In the genomic region with DNA sequence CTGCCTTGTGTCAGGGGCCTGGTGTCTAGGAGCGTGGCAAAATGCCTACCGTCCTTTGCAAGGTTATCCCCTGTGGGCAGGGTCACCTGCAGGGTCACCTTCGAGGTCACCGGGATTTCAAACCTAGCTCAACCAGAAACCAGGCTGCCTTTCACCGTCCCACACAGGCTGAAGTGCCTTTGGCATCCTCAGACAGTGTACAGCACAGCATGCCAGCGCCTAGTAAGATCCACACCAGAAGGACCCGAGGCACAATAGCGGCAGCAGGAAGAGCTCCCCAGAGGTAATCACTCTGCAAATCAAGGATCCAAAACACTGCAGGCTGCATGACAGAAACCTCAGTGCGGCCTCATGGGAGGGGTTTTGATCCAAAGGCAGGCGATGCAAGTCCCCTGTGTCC, we compare ENCODE assay signal across 24 mouse cellular contexts.
DNase-seq lines count a peak whose midpoint lies in the region; ATAC-seq and TF ChIP-seq lines count a peak whose summit lies in the region.
"Had no signal": no experiment of that assay in that cellular context is flagged by ENCODE, and none has a peak within 500 bp of the region (broad histone marks: within the 10 kb centered on the region; RNA-seq: fewer than 3 reads in every experiment).

No protein-coding gene starts in this region.

- in situ Hi-C loops in ES-E14 (cut with MboI; ENCODE audit: low sequenced_read_pairs in 2 of 2, unreplicated experiment in 2 of 2), result no loop called here

- DNase-seq in embryo, embryonic 10 days (ENCODE audit: low spot score), result peak; percentile 17
- DNase-seq in embryo, embryonic 9.5 days (ENCODE audit: extremely low spot score), result no peak
- DNase-seq in retina, postnatal 1 day, result peak; percentile 21
- no peak for DNase-seq in retina, embryonic 14.5 days (ENCODE audit: low spot score)
- DNase-seq in ES-E14 (ENCODE audit: low read depth, low spot score), result no peak
- DNase-seq: adrenal gland, adult 2 months; adrenal gland, postnatal 10 days; adrenal gland, postnatal 25 days; B cell, adult 2 months; cerebellum, adult 11 months; cerebellum, adult 18-20 months; cerebellum, adult 8-10 months; cerebellum, adult 9-11 months; cerebellum, postnatal 14 days; cerebellum, postnatal 36 days had no signal

- H3K9ac ChIP-seq in ES-E14 (ENCODE audit: insufficient read depth, low read depth, low read length, poor library complexity, severe bottlenecking), result no peak overlapping the region
- H3K9ac ChIP-seq: embryonic facial prominence, embryonic 13.5 days; embryonic facial prominence, embryonic 15.5 days; forebrain, embryonic 12.5 days had no signal

- no peak overlapping the region for H3K4me3 ChIP-seq in ES-E14 (ENCODE audit: insufficient read depth in 1 of 2, low read depth in 1 of 2, low read length in 2 of 2, poor library complexity in 1 of 2, severe bottlenecking in 1 of 2)
- H3K4me3 ChIP-seq: embryonic facial prominence, embryonic 13.5 days; embryonic facial prominence, embryonic 15.5 days; erythroblast, embryonic 14.5 days; forebrain, embryonic 10.5 days; forebrain, embryonic 12.5 days had no signal

- no peak for ATAC-seq in frontal cortex, adult (ENCODE audit: low TSS enrichment)
- ATAC-seq: CD4-positive, CD25-positive, alpha-beta regulatory T cell, adult 4 months; forebrain, embryonic 14.5 days; forebrain, embryonic 16.5 days had no signal

- H3K27ac ChIP-seq in ES-E14 (ENCODE audit: insufficient read depth, low read depth, low read length, poor library complexity, severe bottlenecking), result peak overlapping the region; percentile 18; the same call in 1 of the 2 replicates
- H3K27ac ChIP-seq: embryonic facial prominence, embryonic 13.5 days; embryonic facial prominence, embryonic 15.5 days; forebrain, embryonic 12.5 days had no signal

- H3K9me3 ChIP-seq in ES-E14 (ENCODE audit: control insufficient read depth, insufficient read depth, low read depth, low read length), result no peaks in the 10 kb centered on the region
- H3K9me3 ChIP-seq: embryonic facial prominence, embryonic 15.5 days; forebrain, embryonic 12.5 days had no signal

- no peaks in the 10 kb centered on the region for H3K36me3 ChIP-seq in ES-E14 (ENCODE audit: control insufficient read depth, insufficient read depth, low read length, poor library complexity, severe bottlenecking)
- H3K36me3 ChIP-seq: embryonic facial prominence, embryonic 13.5 days; embryonic facial prominence, embryonic 15.5 days; forebrain, embryonic 10.5 days; forebrain, embryonic 12.5 days had no signal

- peaks cover 3 to 11% of the 10 kb centered on the region in 2 experiments for H3K4me1 ChIP-seq in ES-E14 (ENCODE audit: control insufficient read depth in 2 of 2, insufficient read depth in 2 of 2, low read length in 2 of 2, poor library complexity in 1 of 2)

TF ChIP-seq in ES-E14, 5 proteins besides CTCF, POLR2A, EP300 and RAD21:
- no peak for TF ChIP-seq HCFC1 (IDR thresholded peaks at IDR 0.05; ENCODE audit: borderline replicate concordance, insufficient read depth, low read length)
- no peak for TF ChIP-seq MAFK (IDR thresholded peaks at IDR 0.05; ENCODE audit: insufficient read depth, low read depth, low read length)
- no peak for TF ChIP-seq ZNF384 (IDR thresholded peaks at IDR 0.05; ENCODE audit: low read depth, low read length)
- TF ChIP-seq ZC3H11A (IDR thresholded peaks at IDR 0.05; ENCODE audit: borderline replicate concordance, low read depth, low read length), result no peak
- no peak for TF ChIP-seq CHD2 (IDR thresholded peaks at IDR 0.05; ENCODE audit: low read depth, low read length)

Comparison
In these comparisons a context has a peak if more than half of its experiments do, and no peak if none do; other contexts are left out.
1. DNase-seq: peak in embryo, embryonic 10 days (single experiment) and retina, postnatal 1 day (single experiment); none in embryo, embryonic 9.5 days (single experiment), retina, embryonic 14.5 days (single experiment) and ES-E14 (single experiment).